10 mouse cellular contexts compared by ENCODE assay signal in the genomic region with DNA sequence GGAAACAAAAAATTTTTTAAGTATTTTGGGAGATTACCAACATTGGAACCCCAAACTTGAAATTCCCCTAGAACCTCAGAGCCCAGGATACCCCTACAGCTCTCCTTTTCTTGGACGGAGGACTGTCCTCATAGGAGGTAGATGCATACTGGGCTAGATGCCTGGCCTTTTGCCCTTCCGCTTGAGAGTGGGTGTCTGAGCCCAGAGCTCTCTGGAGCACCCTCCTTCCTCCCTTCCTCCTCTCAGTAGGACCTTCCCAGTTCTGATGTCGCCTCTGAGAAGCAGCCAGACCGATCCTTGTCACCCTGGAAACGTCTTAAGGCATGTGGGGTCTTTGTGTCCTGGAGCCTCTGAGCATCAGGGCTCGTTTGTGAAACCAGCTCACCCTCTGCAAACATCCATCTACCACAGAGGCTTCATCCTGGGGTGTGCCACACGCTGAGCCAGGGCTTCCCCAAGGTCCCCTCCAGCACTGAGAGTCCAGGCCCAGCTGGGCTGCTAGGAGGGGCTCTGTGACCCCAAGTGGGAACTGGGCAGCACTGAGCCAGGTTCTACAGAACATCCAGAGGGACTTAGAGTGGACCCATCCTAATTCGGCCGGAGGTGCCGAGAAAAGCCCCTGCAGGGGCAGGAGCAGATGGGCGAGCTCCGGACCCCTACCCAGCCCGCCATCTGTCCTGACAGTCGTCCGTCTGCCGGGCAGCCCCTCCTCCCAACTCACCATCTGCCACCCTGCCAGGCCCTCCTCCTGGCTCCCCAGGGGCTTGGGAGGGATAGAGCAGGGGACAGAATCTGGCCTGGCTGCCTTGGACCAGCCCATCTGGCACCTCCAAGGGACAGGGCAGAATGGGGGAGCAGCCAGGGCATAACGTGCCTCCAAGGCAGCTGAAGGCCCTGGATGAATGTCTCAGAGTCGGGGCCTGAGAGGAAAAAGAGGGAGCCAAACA. TPM values are rescaled to one million over a fixed set of nuclear protein-coding genes. Genes with fewer than 3 reads are reported as not detected.
DNase-seq lines count a peak whose midpoint lies in the region; ATAC-seq lines count a peak whose summit lies in the region.
"Had no signal": no experiment of that assay in that cellular context is flagged by ENCODE, and none has a peak within 500 bp of the region (broad histone marks: within the 10 kb centered on the region; RNA-seq: fewer than 3 reads in every experiment).

No protein-coding gene starts in this region.

- no peak overlapping the region for H3K4me3 ChIP-seq in hindbrain, embryonic 13.5 days
- H3K4me3 ChIP-seq in neural tube, embryonic 11.5 days (ENCODE audit: low read depth, low read length) = no peak overlapping the region
- H3K4me3 ChIP-seq: liver, embryonic 15.5 days had no signal

- H3K9me3 ChIP-seq in hindbrain, embryonic 13.5 days = no peaks in the 10 kb centered on the region
- no peaks in the 10 kb centered on the region for H3K9me3 ChIP-seq in neural tube, embryonic 11.5 days (ENCODE audit: control insufficient read depth, low read length)
- H3K9me3 ChIP-seq: liver, embryonic 15.5 days had no signal

- 23% methylated on average over 18 of the region's 18 CpGs for WGBS in hindbrain, embryonic 13.5 days
- WGBS in neural tube, embryonic 11.5 days = 33% methylated on average over 18 of the region's 18 CpGs

- peak; percentile 98 for DNase-seq in cerebellum, adult 11-12 months
- DNase-seq in cerebellum, postnatal 25 days = peak; percentile 97 to 99
- peak; percentile 66 for DNase-seq in neural tube, embryonic 11.5 days (ENCODE audit: low spot score)
- no peak for DNase-seq in urinary bladder, adult 18-20 months (ENCODE audit: low spot score in 2 of 2)
- DNase-seq in frontal cortex, postnatal 36 days (ENCODE audit: low spot score in 2 of 2) = no peak
- no peak for DNase-seq in lung, adult 18-20 months
- DNase-seq: gastrocnemius, postnatal 14 days; thymus, postnatal 14 days had no signal

- ATAC-seq in hindbrain, embryonic 13.5 days (ENCODE audit: low FRiP score) = peak; percentile 55
- peak; percentile 75; the same call in 1 of the 2 replicates for ATAC-seq in neural tube, embryonic 11.5 days (ENCODE audit: insufficient read depth, low FRiP score, low TSS enrichment)

- 0 out of 2 replicates have a peak, but pooled peaks cover 8% of the 10 kb centered on the region for H3K27me3 ChIP-seq in hindbrain, embryonic 13.5 days
- H3K27me3 ChIP-seq in neural tube, embryonic 11.5 days (ENCODE audit: control insufficient read depth, insufficient read depth, low read length) = no peaks in the 10 kb centered on the region

- H3K36me3 ChIP-seq in hindbrain, embryonic 13.5 days = no peaks in the 10 kb centered on the region
- H3K36me3 ChIP-seq in neural tube, embryonic 11.5 days (ENCODE audit: control insufficient read depth, insufficient read depth, low read length) = no peaks in the 10 kb centered on the region
- H3K36me3 ChIP-seq: liver, embryonic 15.5 days had no signal

- peak overlapping the region; percentile 83 for H3K27ac ChIP-seq in hindbrain, embryonic 13.5 days
- peak overlapping the region; percentile 65 for H3K27ac ChIP-seq in neural tube, embryonic 11.5 days (ENCODE audit: low read depth, low read length)
- H3K27ac ChIP-seq: liver, embryonic 15.5 days had no signal

- no peak overlapping the region for H3K4me2 ChIP-seq in hindbrain, embryonic 13.5 days
- no peak overlapping the region for H3K4me2 ChIP-seq in neural tube, embryonic 11.5 days (ENCODE audit: low read depth)
- H3K4me2 ChIP-seq: liver, embryonic 15.5 days had no signal

- H3K4me1 ChIP-seq in hindbrain, embryonic 13.5 days (replicated peaks) = peaks cover 30% of the 10 kb centered on the region
- peaks cover 13% of the 10 kb centered on the region for H3K4me1 ChIP-seq in neural tube, embryonic 11.5 days (ENCODE audit: control insufficient read depth, insufficient read depth, low read length)
- H3K4me1 ChIP-seq: liver, embryonic 15.5 days had no signal

- H3K9ac ChIP-seq in hindbrain, embryonic 13.5 days = peak overlapping the region; percentile 4; the same call in 1 of the 2 replicates
- no peak overlapping the region for H3K9ac ChIP-seq in neural tube, embryonic 11.5 days (ENCODE audit: low read length)
- H3K9ac ChIP-seq: liver, embryonic 15.5 days had no signal

RNA-seq across cellular contexts. Expression of a gene that starts 15.3 kb away (rescaled TPM):
- not detected in 2 replicates for polyA plus RNA-seq in hindbrain, embryonic 13.5 days (2015; fragmentation: Nextera tagmentation; extraction: Ambion mirVana)
- polyA plus RNA-seq in neural tube, embryonic 11.5 days (2014; fragmentation: Nextera tagmentation; extraction: Ambion mirVana) = not detected in 2 replicates
- polyA plus RNA-seq: liver, embryonic 15.5 days had no signal

RNA-seq across cellular contexts. Expression of a gene that starts 50.1 kb away (rescaled TPM):
- 20.3 and 24.2 TPM in 2 replicates for polyA plus RNA-seq in hindbrain, embryonic 13.5 days (2015; fragmentation: Nextera tagmentation; extraction: Ambion mirVana)
- 61.5 and 65.0 TPM in 2 replicates for polyA plus RNA-seq in neural tube, embryonic 11.5 days (2014; fragmentation: Nextera tagmentation; extraction: Ambion mirVana)

Comparison
In these comparisons a context has a peak if more than half of its experiments do, and no peak if none do; other contexts are left out.
1. DNase-seq: peak in cerebellum, adult 11-12 months (single experiment), cerebellum, postnatal 25 days (2 of 2) and neural tube, embryonic 11.5 days (single experiment); none in urinary bladder, adult 18-20 months (0 of 2), frontal cortex, postnatal 36 days (0 of 2) and lung, adult 18-20 months (0 of 2).